Mouse (Mus musculus) hindbrain, embryonic 15.5 days (tissue): ENCODE results near the gene Olfr1387. TPM values are rescaled to one million over a fixed set of nuclear protein-coding genes. Genes with fewer than 3 reads are reported as not detected.

ENCODE experiments used
- polyA plus RNA-seq: library from polyadenylated mRNA; unstranded; fragments of >200 nt; fragmentation: Nextera tagmentation; extraction: Ambion mirVana; gene quantifications from 2 replicates; pipeline ENCODE4 v1.2.1, GENCODE M21; 2015

Gene Olfr1387
- polyA plus RNA-seq, 1 experiment from 2014 or later, result not detected

Other genes starting within 250 kb of the Olfr1387 start
- gene Mgat1, start 211.2 kb upstream of the Olfr1387 start, polyA plus RNA-seq, result 34.7 and 36.2 TPM in 2 replicates
- gene Olfr1393, start 177.0 kb upstream of the Olfr1387 start, polyA plus RNA-seq, result not detected in 2 replicates
- not detected in 2 replicates for gene Olfr1392, start 170.1 kb upstream of the Olfr1387 start, polyA plus RNA-seq
- gene Olfr10, start 150.6 kb upstream of the Olfr1387 start, polyA plus RNA-seq, result not detected in 2 replicates
- gene Olfr1391, start 132.6 kb upstream of the Olfr1387 start, polyA plus RNA-seq, result not detected in 2 replicates
- gene Olfr1390, start 120.2 kb upstream of the Olfr1387 start, polyA plus RNA-seq, result not detected in 2 replicates
- gene Olfr1389, start 32.3 kb upstream of the Olfr1387 start, polyA plus RNA-seq, result not detected in 2 replicates
- 0.08 and 0.12 TPM in 2 replicates for gene Olfr1388, start 18.7 kb upstream of the Olfr1387 start, polyA plus RNA-seq
- not detected in 2 replicates for gene Olfr1386, start 9.7 kb downstream of the Olfr1387 start, polyA plus RNA-seq
- gene Olfr1385, start 33.7 kb downstream of the Olfr1387 start, polyA plus RNA-seq, result not detected in 2 replicates
- not detected in 2 replicates for gene Olfr1384, start 51.4 kb downstream of the Olfr1387 start, polyA plus RNA-seq
- gene Olfr1383, start 64.3 kb downstream of the Olfr1387 start, polyA plus RNA-seq, result not detected in 2 replicates
- not detected in 2 replicates for gene Olfr1382, start 72.9 kb downstream of the Olfr1387 start, polyA plus RNA-seq
- gene Olfr1381, start 88.1 kb downstream of the Olfr1387 start, polyA plus RNA-seq, result not detected in 2 replicates
- gene Olfr1380, start 101.5 kb downstream of the Olfr1387 start, polyA plus RNA-seq, result not detected in 2 replicates
- gene Flt4, start 153.9 kb downstream of the Olfr1387 start, polyA plus RNA-seq, result 2.0 and 2.1 TPM in 2 replicates
- gene Scgb3a1, start 208.3 kb downstream of the Olfr1387 start, polyA plus RNA-seq, result 0.36 and 0.56 TPM in 2 replicates